Mouse (Mus musculus) midbrain, embryonic 16.5 days (tissue): ENCODE data around the gene Zbtb8b. TPM values are rescaled to one million over a fixed set of nuclear protein-coding genes. Genes with fewer than 3 reads are reported as not detected.
A peak's percentile ranks its signal among the peaks of the same experiment; 100 is the strongest.
"Not testable (repeated sequence)": the region's sequence is repeated elsewhere in the genome, so short reads cannot be mapped to it uniquely, and the experiment has no call there.

Source experiments
- ATAC-seq: fragments of 200-750 bp; cut with Nextera tagmentation; 2 replicates; pipeline ENCODE4 v1.8.0; 2017; ENCODE audit warnings: moderate TSS enrichment
- H3K27ac ChIP-seq: fragments of 300-500 bp; sonication (generic); 2 replicates; pipeline ENCODE4 v1.5.1; 2014; ENCODE audit warnings: mild to moderate bottlenecking, low read length, mixed read lengths
- H3K27me3 ChIP-seq: fragments of 300-500 bp; sonication (generic); 2 replicates; pipeline ENCODE4 v1.6.1; 2014; ENCODE audit warnings: low read depth, low read length, mixed read lengths; ENCODE audit not compliant: control insufficient read depth, insufficient read depth
- H3K36me3 ChIP-seq: fragments of 300-500 bp; sonication (generic); 2 replicates; pipeline ENCODE4 v1.6.1; 2014; ENCODE audit warnings: mild to moderate bottlenecking, low read length, moderate library complexity, mixed read lengths; ENCODE audit not compliant: control insufficient read depth, insufficient read depth
- H3K4me1 ChIP-seq: fragments of 300-500 bp; sonication (generic); 2 replicates; pipeline ENCODE4 v1.6.1; 2014; ENCODE audit warnings: mild to moderate bottlenecking, low read length, mixed read lengths; ENCODE audit not compliant: control insufficient read depth, insufficient read depth
- H3K4me2 ChIP-seq: fragments of 300-500 bp; sonication (generic); 2 replicates; pipeline ENCODE4 v1.6.1; 2014; ENCODE audit warnings: mild to moderate bottlenecking, low read length, mixed read lengths
- H3K4me3 ChIP-seq: fragments of 300-500 bp; sonication (generic); 2 replicates; pipeline ENCODE4 v1.5.1; 2014; ENCODE audit warnings: low read depth, mild to moderate bottlenecking, low read length, moderate library complexity, mixed read lengths
- H3K9ac ChIP-seq: fragments of 300-500 bp; sonication (generic); 2 replicates; pipeline ENCODE4 v1.6.1; 2014; ENCODE audit warnings: low read depth, low read length, mixed read lengths
- H3K9me3 ChIP-seq: fragments of 300-500 bp; sonication (generic); replicated peaks from 2 replicates; pipeline ENCODE4 v1.6.1; 2014; ENCODE audit warnings: mild to moderate bottlenecking, low read length, mixed read lengths; ENCODE audit not compliant: control insufficient read depth, poor library complexity, severe bottlenecking
- WGBS: fragments of 180-500 bp; shearing (Covaris S2); extraction: QIAGEN DNeasy Blood & Tissue Kit; methylation state at CpG from one replicate; pipeline ENCODE4 v1.1.7; 2014; 5-methylcytosine and 5-hydroxymethylcytosine counted together
- polyA plus RNA-seq: library from polyadenylated mRNA; unstranded; fragments of >200 nt; fragmentation: Nextera tagmentation; extraction: Ambion mirVana; gene quantifications from 2 replicates; pipeline ENCODE4 v1.2.1, GENCODE M21; 2015

Gene Zbtb8b
- polyA plus RNA-seq, 1 experiment from 2014 or later = 19.1 TPM

GRCm38 (mm10) chr4:129447360-129447759 lies 6.7 kb upstream of the Zbtb8b start:
- Histone ChIP-seq H3K4me3 (no peak overlapping the region), H3K27ac (no peak overlapping the region), H3K36me3 (no peaks in the 10 kb centered on the region), H3K4me2 (no peak overlapping the region), H3K9ac (no peak overlapping the region), H3K27me3 (peaks cover 3% of the 10 kb centered on the region; the same call in 1 of the 2 replicates), H3K4me1 (no peaks in the 10 kb centered on the region), H3K9me3 (no peaks in the 10 kb centered on the region)
- ATAC-seq = no peak
- WGBS = 85% methylated on average over 8 of the region's 8 CpGs

GRCm38 (mm10) chr4:129441145-129441544 lies 492 bp upstream of the Zbtb8b start:
- H3K27me3 ChIP-seq = peaks cover 9% of the 10 kb centered on the region
- H3K9me3 ChIP-seq = no peaks in the 10 kb centered on the region
- H3K36me3 ChIP-seq = no peaks in the 10 kb centered on the region
- no peak overlapping the region; the same call in 1 of the 2 replicates for H3K4me3 ChIP-seq
- H3K4me1 ChIP-seq = peaks cover 8% of the 10 kb centered on the region
- no peak overlapping the region for H3K9ac ChIP-seq
- H3K4me2 ChIP-seq = peak overlapping the region; percentile 60
- H3K27ac ChIP-seq = no peak overlapping the region
- WGBS = 31% methylated on average over 6 of the region's 6 CpGs
- ATAC-seq = no peak

DNA sequence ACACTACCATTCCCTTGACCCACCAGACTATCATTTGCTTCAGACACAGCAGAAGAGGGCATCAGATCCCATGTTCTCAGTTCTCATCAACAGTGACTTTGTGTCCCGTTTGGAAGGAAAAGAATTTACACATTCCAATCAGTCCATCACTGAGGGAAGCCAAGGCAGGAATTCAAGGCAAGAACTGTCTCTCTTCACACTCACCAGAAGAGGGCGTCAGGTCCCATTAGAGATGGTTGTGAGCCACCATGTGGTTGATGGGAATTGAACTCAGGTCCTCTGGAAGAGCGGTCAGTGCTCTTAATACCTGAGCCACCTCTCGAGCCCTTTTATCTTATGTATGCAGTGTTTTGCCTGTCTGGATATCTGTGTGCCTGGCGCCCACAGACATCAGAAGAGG lies 22.3 kb downstream of the Zbtb8b start:
- no peaks in the 10 kb centered on the region for H3K27me3 ChIP-seq
- H3K9ac ChIP-seq = no peak overlapping the region
- H3K4me3 ChIP-seq = no peak overlapping the region
- no peaks in the 10 kb centered on the region for H3K36me3 ChIP-seq
- ATAC-seq = no peak
- WGBS = 68% methylated on average over 5 of the region's 5 CpGs
- no peak overlapping the region for H3K27ac ChIP-seq
- H3K4me1 ChIP-seq = no peaks in the 10 kb centered on the region
- H3K9me3 ChIP-seq = no peaks in the 10 kb centered on the region
- no peak overlapping the region for H3K4me2 ChIP-seq

DNA sequence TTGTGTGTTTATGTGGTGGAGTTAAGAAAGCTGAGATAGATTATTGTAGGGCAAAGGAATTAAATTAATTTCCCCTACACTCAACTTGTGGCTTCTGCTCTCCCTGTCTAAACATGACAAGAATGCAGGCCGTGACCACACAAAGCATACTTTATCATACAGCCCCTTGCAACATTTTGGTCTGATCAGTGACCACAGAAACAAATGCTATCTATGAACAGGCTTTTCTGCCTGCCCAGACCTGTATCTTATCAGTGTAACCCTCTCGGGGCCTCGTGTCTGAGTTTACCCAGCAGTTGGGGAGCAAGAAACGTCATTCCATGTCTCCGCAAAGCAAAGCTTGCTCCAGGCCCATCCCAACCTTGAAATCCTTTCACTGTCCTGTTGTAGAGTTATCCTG lies 24.2 kb downstream of the Zbtb8b start:
- Histone ChIP-seq H3K4me1 (no peaks in the 10 kb centered on the region), H3K4me2 (no peak overlapping the region), H3K9me3 (no peaks in the 10 kb centered on the region), H3K36me3 (no peaks in the 10 kb centered on the region), H3K27me3 (no peaks in the 10 kb centered on the region), H3K4me3 (no peak overlapping the region), H3K27ac (no peak overlapping the region), H3K9ac (no peak overlapping the region)
- 84% methylated on average over 5 of the region's 5 CpGs for WGBS
- ATAC-seq = no peak

DNA sequence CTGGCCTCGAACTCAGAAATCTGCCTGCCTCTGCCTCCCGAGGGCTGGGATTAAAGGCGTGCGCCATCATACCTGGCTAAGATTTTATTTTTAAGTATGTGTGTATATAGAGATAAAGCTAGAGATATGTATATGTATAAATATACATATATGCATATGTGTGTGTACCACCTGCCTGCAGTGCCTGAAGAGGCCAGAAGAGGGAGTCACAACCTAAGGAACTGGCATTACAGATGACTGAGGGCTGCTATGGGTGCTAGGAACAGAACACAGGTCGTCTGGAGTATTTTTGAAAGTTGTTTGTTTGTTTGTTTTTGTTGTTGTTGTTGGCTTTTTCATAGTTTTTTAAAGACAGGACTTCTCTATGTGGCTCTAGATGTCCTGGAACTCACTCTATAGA lies 24.8 kb downstream of the Zbtb8b start:
- Histone ChIP-seq H3K9ac (no peak overlapping the region), H3K27ac (no peak overlapping the region), H3K4me3 (no peak overlapping the region), H3K4me2 (no peak overlapping the region), H3K36me3 (no peaks in the 10 kb centered on the region), H3K27me3 (no peaks in the 10 kb centered on the region), H3K9me3 (no peaks in the 10 kb centered on the region), H3K4me1 (no peaks in the 10 kb centered on the region)
- WGBS = 95% methylated on average over 5 of the region's 5 CpGs
- no peak for ATAC-seq

DNA sequence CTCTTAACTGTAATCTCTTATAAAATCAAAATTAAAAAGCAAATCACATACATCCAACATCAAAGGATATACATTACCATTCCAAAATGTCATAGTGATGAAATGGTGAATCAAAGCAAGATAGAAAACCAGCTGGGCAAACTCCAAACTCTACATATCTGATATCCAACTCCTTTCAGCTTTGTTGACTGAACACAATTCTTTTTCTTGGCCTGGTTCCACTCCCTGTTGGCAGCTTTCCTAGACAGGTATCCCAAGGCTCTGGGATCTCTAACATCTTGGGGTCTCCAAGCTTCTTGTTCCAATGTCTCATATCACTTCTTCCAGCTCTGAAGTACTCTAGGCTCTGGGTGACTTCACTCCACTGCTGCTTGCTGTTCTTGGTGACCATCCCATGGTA lies 29.7 kb downstream of the Zbtb8b start:
- Histone ChIP-seq H3K27ac (no peak overlapping the region), H3K36me3 (no peaks in the 10 kb centered on the region), H3K27me3 (no peaks in the 10 kb centered on the region), H3K4me3 (no peak overlapping the region), H3K4me2 (no peak overlapping the region), H3K9ac (no peak overlapping the region), H3K9me3 (no peaks in the 10 kb centered on the region), H3K4me1 (peaks cover 4% of the 10 kb centered on the region; the same call in 1 of the 2 replicates)
- no peak for ATAC-seq

- not testable (repeated sequence) for H3K36me3 ChIP-seq, H3K4me2 ChIP-seq, H3K27me3 ChIP-seq, H3K4me1 ChIP-seq, H3K9me3 ChIP-seq, H3K27ac ChIP-seq, ATAC-seq, H3K9ac ChIP-seq, H3K4me3 ChIP-seq
- 89% methylated on average over 3 of the region's 3 CpGs for WGBS
Observed at GRCm38 (mm10) chr4:129410532-129410931, 30.1 kb downstream of the Zbtb8b start.

DNA sequence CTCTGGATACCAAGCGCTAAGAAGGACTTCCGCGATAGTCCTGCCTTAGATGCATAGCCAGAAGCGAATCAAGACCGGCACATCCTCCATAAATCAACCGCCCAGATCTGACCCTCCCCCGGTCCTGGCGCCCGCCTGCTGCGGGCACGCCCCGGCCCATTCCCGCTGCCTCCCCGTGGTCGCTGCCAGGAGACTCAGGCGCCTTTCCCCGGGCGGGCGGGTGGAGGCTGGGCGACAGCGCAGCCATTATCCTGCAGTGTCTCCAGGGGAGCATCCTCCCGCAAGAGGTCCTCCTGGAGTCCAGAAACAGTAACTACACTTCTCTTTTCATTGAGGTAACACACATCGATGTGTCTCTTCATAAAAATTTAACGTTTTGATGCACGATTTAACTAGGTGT lies 34.2 kb downstream of the Zbtb8b start:
- Histone ChIP-seq H3K9ac (peak overlapping the region; percentile 69), H3K36me3 (no peaks in the 10 kb centered on the region), H3K27ac (no peak overlapping the region), H3K27me3 (no peaks in the 10 kb centered on the region), H3K4me3 (peak overlapping the region; percentile 40), H3K4me1 (peaks cover 4% of the 10 kb centered on the region; the same call in 1 of the 2 replicates), H3K9me3 (no peaks in the 10 kb centered on the region), H3K4me2 (peak overlapping the region; percentile 72)
- no peak for ATAC-seq
- 2% methylated on average over 25 of the region's 25 CpGs for WGBS

DNA sequence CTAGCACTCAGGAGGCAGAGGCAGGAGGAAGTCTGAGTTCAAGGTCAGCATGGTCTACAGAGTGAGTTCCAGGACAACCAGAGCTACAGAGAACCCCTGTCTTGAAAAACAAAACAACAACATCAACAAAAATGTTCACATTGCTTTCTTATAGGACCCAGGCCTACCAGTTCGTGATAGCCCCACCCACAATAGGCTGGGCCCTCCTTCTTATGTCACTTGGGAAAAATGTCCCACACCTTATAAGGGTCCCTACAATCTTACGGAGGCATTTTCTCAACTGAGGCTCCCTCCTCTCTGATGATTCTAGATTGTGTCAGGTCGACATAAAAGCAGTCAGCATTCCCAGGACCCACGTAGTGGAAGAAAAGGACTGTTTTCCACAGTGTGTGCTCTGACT lies 40.8 kb downstream of the Zbtb8b start:
- no peak overlapping the region for H3K27ac ChIP-seq
- no peaks in the 10 kb centered on the region for H3K9me3 ChIP-seq
- H3K4me3 ChIP-seq = no peak overlapping the region
- 83% methylated on average over 4 of the region's 4 CpGs for WGBS
- no peak overlapping the region for H3K9ac ChIP-seq
- H3K36me3 ChIP-seq = no peaks in the 10 kb centered on the region
- no peak overlapping the region for H3K4me2 ChIP-seq
- ATAC-seq = no peak
- no peaks in the 10 kb centered on the region for H3K4me1 ChIP-seq
- H3K27me3 ChIP-seq = no peaks in the 10 kb centered on the region

DNA sequence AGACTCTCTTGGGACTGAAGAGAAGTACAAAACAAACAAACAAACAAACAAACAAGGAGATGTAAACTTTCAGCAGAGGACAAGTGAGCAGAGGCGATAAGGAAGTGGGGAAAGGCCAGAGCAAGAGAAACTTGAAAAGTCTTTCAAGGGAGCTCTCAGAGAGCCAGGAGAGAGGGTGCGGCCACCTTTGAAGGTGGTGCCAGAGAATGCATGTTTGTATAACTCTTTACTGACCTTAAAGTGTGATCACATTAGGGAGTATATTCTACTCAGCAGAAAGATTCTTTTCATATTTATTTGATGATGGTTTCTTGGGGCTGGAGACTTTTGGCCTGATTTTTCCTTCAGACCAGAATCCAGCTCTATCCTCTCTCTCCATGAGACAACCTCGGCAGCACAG lies 43.7 kb downstream of the Zbtb8b start:
- H3K4me2 ChIP-seq = no peak overlapping the region
- no peak overlapping the region for H3K4me3 ChIP-seq
- no peaks in the 10 kb centered on the region for H3K27me3 ChIP-seq
- 91% methylated on average over 3 of the region's 3 CpGs for WGBS
- H3K9ac ChIP-seq = no peak overlapping the region
- H3K9me3 ChIP-seq = no peaks in the 10 kb centered on the region
- H3K4me1 ChIP-seq = no peaks in the 10 kb centered on the region
- ATAC-seq = no peak
- no peaks in the 10 kb centered on the region for H3K36me3 ChIP-seq
- no peak overlapping the region for H3K27ac ChIP-seq
